Mouse (Mus musculus) gastrocnemius, postnatal 10 days (tissue): ENCODE results near the gene Lce1h. TPM values are rescaled to one million over a fixed set of nuclear protein-coding genes. Genes with fewer than 3 reads are reported as not detected.

Experiments used
- DNase-seq: peaks from one replicate; pipeline ENCODE4 v3.0.0; 2021; ENCODE audit warnings: mixed read lengths
- long read RNA-seq, 2 experiments: library from polyadenylated mRNA; stranded (forward); transcript quantifications; one replicate each; pipeline ENCODE4 v2.0.0; 2021
- total RNA-seq, 2 experiments: library from RNA; stranded (reverse); gene quantifications; 2 replicates each; pipeline ENCODE4 v1.2.3; 2021

Gene Lce1h
- not detected for total RNA-seq
- long read RNA-seq, experiment 1: 0 reads
- long read RNA-seq, experiment 2: 0 reads

GRCm38 (mm10) chr3:92764965-92765364, at the start of gene Lce1h:
Gene Lce1h (minus strand): TSS chr3:92765065.
- no peak for DNase-seq

GRCm38 (mm10) chr3:92807791-92808190, 42.9 kb upstream of the Lce1h start, which contains the start of gene Lce1k:
Gene Lce1k (minus strand): TSS chr3:92807891.
- DNase-seq: no peak

GRCm38 (mm10) chr3:92790414-92790813, 25.5 kb upstream of the Lce1h start, which contains the start of gene Lce1j:
Gene Lce1j (minus strand): TSS chr3:92790514.
- DNase-seq: no peak

- no peak for DNase-seq
Observed at GRCm38 (mm10) chr3:92778799-92779198, 13.9 kb upstream of the Lce1h start, which contains the start of gene Lce1i. Gene Lce1i (minus strand): TSS chr3:92778899.

GRCm38 (mm10) chr3:92771573-92771972, 6.7 kb upstream of the Lce1h start:
- no peak for DNase-seq

- no peak for DNase-seq
Observed at GRCm38 (mm10) chr3:92753197-92753596, 11.7 kb downstream of the Lce1h start.

- no peak for DNase-seq
Observed at GRCm38 (mm10) chr3:92752238-92752637, 12.6 kb downstream of the Lce1h start, which contains the start of gene Lce1g. Gene Lce1g (minus strand): TSS chr3:92752338.

GRCm38 (mm10) chr3:92738996-92739395, 25.9 kb downstream of the Lce1h start, which contains the start of gene Gm38119:
Gene Gm38119 (minus strand): TSS chr3:92739096.
- DNase-seq: no peak

GRCm38 (mm10) chr3:92722631-92723030, 42.2 kb downstream of the Lce1h start:
- DNase-seq: no peak

GRCm38 (mm10) chr3:92720250-92720649, 44.6 kb downstream of the Lce1h start, which contains the start of gene Lce1f:
Gene Lce1f (minus strand): TSS chr3:92720350.
- DNase-seq: no peak

GRCm38 (mm10) chr3:92715122-92715521, 49.7 kb downstream of the Lce1h start:
- DNase-seq: no peak

Other genes with a start within 250 kb of the Lce1h start
- not detected for gene 2310046K23Rik, start 230.6 kb downstream of the Lce1h start, total RNA-seq
- gene Ivl, start 191.3 kb downstream of the Lce1h start, total RNA-seq: not detected
- gene Smcp, start 176.1 kb downstream of the Lce1h start, total RNA-seq: not detected
- not detected for gene 2210017I01Rik, start 157.6 kb downstream of the Lce1h start, total RNA-seq
- gene Lce6a, start 143.4 kb downstream of the Lce1h start, total RNA-seq: not detected
- gene Lce1a1, start 116.8 kb downstream of the Lce1h start, total RNA-seq: not detected
- gene Lce1b, start 108.1 kb downstream of the Lce1h start, total RNA-seq: not detected
- gene Lce1a2, start 94.8 kb downstream of the Lce1h start, total RNA-seq: not detected
- gene Lce1c, start 85.8 kb downstream of the Lce1h start, total RNA-seq: not detected
- gene Lce1d, start 77.9 kb downstream of the Lce1h start, total RNA-seq: not detected
- not detected for gene Lce1e, start 56.0 kb downstream of the Lce1h start, total RNA-seq
- not detected for gene Lce1f, start 44.7 kb downstream of the Lce1h start, total RNA-seq
- not detected for gene Gm38119, start 26.0 kb downstream of the Lce1h start, total RNA-seq
- gene Lce1g, start 12.7 kb downstream of the Lce1h start, total RNA-seq: not detected
- not detected for gene Lce1i, start 13.8 kb upstream of the Lce1h start, total RNA-seq
- gene Lce1j, start 25.4 kb upstream of the Lce1h start, total RNA-seq: not detected
- gene Lce1k, start 42.8 kb upstream of the Lce1h start, total RNA-seq: not detected
- not detected for gene Kprp, start 62.2 kb upstream of the Lce1h start, total RNA-seq
- gene Lce1l, start 86.2 kb upstream of the Lce1h start, total RNA-seq: not detected
- not detected for gene 2310050C09Rik, start 105.2 kb upstream of the Lce1h start, total RNA-seq
- not detected for gene Lce3a, start 161.2 kb upstream of the Lce1h start, total RNA-seq
- not detected for gene Lce3b, start 167.9 kb upstream of the Lce1h start, total RNA-seq
- not detected for gene Lce3c, start 179.4 kb upstream of the Lce1h start, total RNA-seq
- gene Lce3d, start 192.3 kb upstream of the Lce1h start, total RNA-seq: not detected
- not detected for gene Lce3e, start 202.0 kb upstream of the Lce1h start, total RNA-seq
- not detected for gene Lce3f, start 227.2 kb upstream of the Lce1h start, total RNA-seq